Mouse (Mus musculus): ENCODE measurements at regions not wholly inside any gene's neighbourhood (a gene's known extent, or its start where the extent isn't known, plus 50 kb on each side); places are given as distances from the start of the nearest gene placed in this dataset.

GRCm38 (mm10) chr8:116352635-116353034, 152.1 kb upstream of the Dynlrb2 start:
- TF ChIP-seq POLR2A (IDR thresholded peaks at IDR 0.05; ENCODE audit: control insufficient read depth, low read depth, low read length) (no peak), CTCF (IDR thresholded peaks at IDR 0.05; ENCODE audit: control insufficient read depth, insufficient read depth, insufficient replicate concordance, low read depth, low read length) (no peak)
